Mouse (Mus musculus): ENCODE results near the gene Gnat1.

Gnat1 gene

DNA sequence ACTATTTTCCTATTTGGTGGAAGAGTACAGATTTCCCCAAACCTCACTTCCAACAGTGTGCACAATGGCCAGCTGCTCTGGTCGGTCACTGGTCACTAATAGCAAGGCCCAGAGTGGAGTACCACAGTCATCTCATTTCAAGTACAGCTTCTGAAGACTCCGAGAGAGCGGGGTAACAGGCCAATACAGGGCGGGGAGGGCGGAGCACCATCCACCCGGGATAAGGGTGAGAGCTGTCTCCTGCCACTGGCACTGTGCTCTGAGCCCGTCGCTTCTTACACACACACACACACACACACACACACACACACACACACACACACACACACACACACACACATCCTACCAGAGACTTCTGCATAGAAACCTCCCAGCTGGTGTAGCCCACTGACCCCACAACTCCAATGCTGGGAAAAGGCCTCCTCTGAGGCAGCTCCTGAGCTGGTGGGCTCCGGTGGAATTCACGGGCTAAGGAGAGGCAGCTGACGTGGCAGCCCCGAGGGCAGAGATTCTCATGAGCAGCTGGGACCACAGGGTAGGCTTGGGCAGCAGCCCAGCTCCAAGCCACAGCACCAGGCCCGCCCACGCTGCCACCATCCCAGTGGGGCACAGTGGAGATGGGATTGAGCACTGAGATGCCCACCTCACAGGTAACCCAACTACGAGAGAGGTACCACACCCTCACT lies 53.2 kb downstream of the Gnat1 start:
- DNase-seq (ENCODE audit: low spot score), result no peak

DNA sequence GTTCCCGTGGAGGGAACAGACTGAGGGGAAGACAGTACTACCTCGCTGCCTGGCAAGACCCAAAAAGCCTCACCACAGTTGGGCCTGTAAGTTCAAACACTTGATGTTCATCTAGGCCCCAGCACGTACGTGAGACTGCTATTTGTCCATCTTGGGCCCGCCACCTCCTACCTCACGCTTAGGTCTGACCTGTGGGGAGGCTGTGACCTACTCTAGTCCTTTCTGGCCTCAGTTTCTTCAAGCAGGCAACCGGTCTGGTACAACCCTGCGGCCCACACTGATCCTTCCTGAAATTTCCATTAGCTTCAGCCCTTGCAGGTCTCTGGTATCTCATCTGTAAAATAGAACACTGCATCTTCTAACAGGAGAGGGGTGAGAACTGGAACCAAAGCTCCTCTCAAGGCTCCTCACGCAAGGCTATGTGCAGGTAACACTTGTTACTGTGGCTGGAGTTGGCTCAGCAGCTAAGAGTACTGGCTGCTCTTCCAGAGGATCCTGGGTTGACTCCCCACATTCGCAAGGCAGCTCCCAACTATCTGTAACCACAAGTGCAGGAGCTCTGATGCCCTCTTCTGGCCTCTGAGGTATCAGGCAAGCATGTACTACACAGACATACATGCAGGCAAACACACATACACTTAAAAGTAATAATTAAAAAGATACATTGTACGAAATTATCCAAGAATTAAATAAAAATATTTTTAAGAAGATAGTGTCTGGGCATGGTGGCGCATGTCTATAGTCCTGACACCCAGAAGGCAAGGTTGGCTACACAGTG lies 54.0 kb downstream of the Gnat1 start:
- no peak for DNase-seq (ENCODE audit: low spot score)

DNA sequence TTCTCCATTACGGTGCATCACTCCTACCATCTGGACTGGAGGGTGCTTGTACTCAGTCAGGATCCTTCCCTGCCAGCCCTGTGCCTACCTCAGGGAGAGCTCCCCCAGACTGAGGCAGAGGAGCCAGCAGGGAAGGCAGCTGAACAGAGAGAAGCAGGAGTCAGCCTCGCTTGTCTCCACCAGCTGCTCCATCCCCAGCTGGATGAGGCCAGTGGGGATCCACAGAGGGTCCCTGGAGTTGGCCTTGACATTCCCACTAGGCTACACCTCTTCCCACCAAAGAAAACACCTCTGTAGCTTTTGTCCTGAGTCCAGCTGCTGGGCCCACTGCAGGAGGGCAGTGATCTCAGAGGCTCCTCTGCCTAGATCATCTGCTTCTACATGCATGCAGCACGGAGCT lies 54.6 kb downstream of the Gnat1 start:
- no peak for DNase-seq (ENCODE audit: low spot score)

DNA sequence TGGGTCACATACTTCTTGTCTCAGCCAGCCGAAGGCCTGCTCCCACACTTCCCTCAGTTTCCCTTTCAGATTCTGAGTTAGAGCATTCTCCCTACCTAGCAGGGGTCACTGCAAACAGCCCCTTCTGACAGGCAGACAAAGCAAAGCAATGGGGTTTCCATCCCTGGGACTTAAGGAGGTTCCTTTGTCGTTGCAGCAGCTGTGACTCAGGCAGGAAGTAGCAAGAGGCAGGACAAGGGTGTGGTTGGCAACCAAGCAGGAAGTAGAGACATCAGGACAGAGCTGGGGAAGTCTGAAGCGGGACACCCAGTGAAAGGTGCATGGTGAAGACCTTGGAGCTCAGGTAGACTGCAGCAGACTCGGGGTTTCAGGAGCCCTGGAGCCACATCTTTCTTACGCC lies 55.0 kb downstream of the Gnat1 start:
- no peak for DNase-seq (ENCODE audit: low spot score)

Measured in urinary bladder, postnatal 25 days (tissue).